In the genomic region with DNA sequence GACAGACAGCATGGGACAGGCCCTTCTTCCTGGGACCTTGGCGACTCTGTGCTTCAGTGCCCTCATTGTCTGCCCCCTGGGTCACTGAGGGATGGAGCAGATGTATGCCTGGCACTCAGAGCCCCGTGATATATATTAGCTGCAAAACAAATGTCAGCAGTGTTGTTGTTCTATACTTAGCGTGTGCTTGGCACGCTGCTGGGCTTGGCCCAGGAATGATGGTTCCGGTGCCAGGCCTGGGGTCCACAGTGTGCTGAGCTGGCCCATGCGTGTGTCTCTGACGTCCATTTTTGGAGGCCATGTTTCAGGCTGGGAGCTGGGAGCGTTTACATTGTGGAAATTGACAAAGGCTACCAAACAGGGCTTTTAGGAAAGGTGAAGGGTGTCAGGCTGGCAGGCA, we compare ENCODE assay signal across 23 mouse cellular contexts. TPM values are rescaled to one million over a fixed set of nuclear protein-coding genes. Genes with fewer than 3 reads are reported as not detected.
DNase-seq lines count a peak whose midpoint lies in the region; ATAC-seq lines count a peak whose summit lies in the region.
"Had no signal": no experiment of that assay in that cellular context is flagged by ENCODE, and none has a peak within 500 bp of the region (broad histone marks: within the 10 kb centered on the region; RNA-seq: fewer than 3 reads in every experiment).

No protein-coding gene starts in this region.

- peaks cover 5% of the 10 kb centered on the region; the same call in 1 of the 2 replicates for H3K4me1 ChIP-seq in forebrain, embryonic 11.5 days (replicated peaks; ENCODE audit: control insufficient read depth, insufficient read depth, low read length)
- peaks cover 25% of the 10 kb centered on the region for H3K4me1 ChIP-seq in forebrain, embryonic 13.5 days
- peaks cover 5% of the 10 kb centered on the region; the same call in 1 of the 2 replicates for H3K4me1 ChIP-seq in hindbrain, embryonic 11.5 days (replicated peaks; ENCODE audit: control insufficient read depth, insufficient read depth, low read length)

- no peak overlapping the region for H3K9ac ChIP-seq in forebrain, embryonic 11.5 days (ENCODE audit: low read length)
- H3K9ac ChIP-seq in forebrain, embryonic 13.5 days: no peak overlapping the region
- H3K9ac ChIP-seq in hindbrain, embryonic 11.5 days (ENCODE audit: low read depth, low read length): no peak overlapping the region
- H3K9ac ChIP-seq: forebrain, embryonic 15.5 days; heart, embryonic 13.5 days; hindbrain, embryonic 14.5 days; limb, embryonic 12.5 days; liver, postnatal 0 days had no signal

- H3K9me3 ChIP-seq in forebrain, embryonic 11.5 days (ENCODE audit: control insufficient read depth, low read length): no peaks in the 10 kb centered on the region
- H3K9me3 ChIP-seq in forebrain, embryonic 13.5 days (replicated peaks): no peaks in the 10 kb centered on the region
- H3K9me3 ChIP-seq in hindbrain, embryonic 11.5 days (ENCODE audit: control insufficient read depth, low read length): no peaks in the 10 kb centered on the region
- H3K9me3 ChIP-seq: forebrain, embryonic 15.5 days; heart, embryonic 13.5 days; limb, embryonic 12.5 days had no signal

- peaks cover 38% of the 10 kb centered on the region for H3K27me3 ChIP-seq in forebrain, embryonic 11.5 days (ENCODE audit: control insufficient read depth, insufficient read depth, low read length)
- H3K27me3 ChIP-seq in forebrain, embryonic 13.5 days: peaks cover 54% of the 10 kb centered on the region
- H3K27me3 ChIP-seq in hindbrain, embryonic 11.5 days (ENCODE audit: control insufficient read depth, insufficient read depth, low read length): peaks cover 37% of the 10 kb centered on the region

- no peak overlapping the region for H3K4me2 ChIP-seq in forebrain, embryonic 11.5 days (ENCODE audit: low read depth, low read length, severe bottlenecking)
- H3K4me2 ChIP-seq in forebrain, embryonic 13.5 days: no peak overlapping the region
- no peak overlapping the region for H3K4me2 ChIP-seq in hindbrain, embryonic 11.5 days (replicated peaks; ENCODE audit: low read depth, low read length)
- H3K4me2 ChIP-seq: forebrain, embryonic 15.5 days; heart, embryonic 13.5 days; hindbrain, embryonic 14.5 days; limb, embryonic 12.5 days; liver, embryonic 11.5 days had no signal

- no peak overlapping the region for H3K4me3 ChIP-seq in forebrain, embryonic 11.5 days (ENCODE audit: low read depth, low read length)
- H3K4me3 ChIP-seq in forebrain, embryonic 13.5 days: no peak overlapping the region
- no peak overlapping the region for H3K4me3 ChIP-seq in hindbrain, embryonic 11.5 days (ENCODE audit: low read depth, low read length)
- H3K4me3 ChIP-seq: forebrain, embryonic 15.5 days; heart, embryonic 13.5 days; limb, embryonic 12.5 days had no signal

- no peaks in the 10 kb centered on the region for H3K36me3 ChIP-seq in forebrain, embryonic 11.5 days (ENCODE audit: control insufficient read depth, insufficient read depth, low read length)
- no peaks in the 10 kb centered on the region for H3K36me3 ChIP-seq in forebrain, embryonic 13.5 days (ENCODE audit: poor library complexity, severe bottlenecking)
- H3K36me3 ChIP-seq in hindbrain, embryonic 11.5 days (ENCODE audit: control insufficient read depth, insufficient read depth, low read length): no peaks in the 10 kb centered on the region
- H3K36me3 ChIP-seq: forebrain, embryonic 15.5 days; heart, embryonic 13.5 days; limb, embryonic 12.5 days had no signal

- DNase-seq in forebrain, embryonic 11.5 days (ENCODE audit: low spot score): peak; percentile 30
- peak; percentile 34 for DNase-seq in testis, postnatal 10 days (ENCODE audit: low spot score)
- DNase-seq in testis, postnatal 14 days (ENCODE audit: low spot score): no peak
- peak; percentile 84 to 90 for DNase-seq in cerebellum, postnatal 10 days
- DNase-seq in kidney, postnatal 10 days: no peak
- no peak for DNase-seq in hindbrain, embryonic 11.5 days (ENCODE audit: low spot score)
- DNase-seq: adrenal gland, adult 8-10 months; embryo, embryonic 11 days; gastrocnemius, postnatal 10 days; kidney, adult 18-20 months; liver, postnatal 0 days; right cerebral cortex, postnatal 4 days had no signal

- ATAC-seq in forebrain, embryonic 11.5 days (replicated peaks; ENCODE audit: low FRiP score): no peak
- no peak for ATAC-seq in forebrain, embryonic 13.5 days
- no peak for ATAC-seq in hindbrain, embryonic 11.5 days (ENCODE audit: low FRiP score)
- ATAC-seq: CD4-positive, CD25-positive, alpha-beta regulatory T cell, adult 4 months; forebrain, embryonic 15.5 days; inflammation-experienced regulatory T-cells, adult 6 months; liver, postnatal 0 days; lung, postnatal 0 days; midbrain, embryonic 16.5 days had no signal

- WGBS in forebrain, embryonic 11.5 days: 89% methylated on average over 8 of the region's 8 CpGs
- 87% methylated on average over 8 of the region's 8 CpGs for WGBS in forebrain, embryonic 13.5 days
- 88% methylated on average over 8 of the region's 8 CpGs for WGBS in hindbrain, embryonic 11.5 days

- no peak overlapping the region for H3K27ac ChIP-seq in forebrain, embryonic 11.5 days (ENCODE audit: low read depth, low read length)
- no peak overlapping the region for H3K27ac ChIP-seq in forebrain, embryonic 13.5 days
- H3K27ac ChIP-seq in hindbrain, embryonic 11.5 days (ENCODE audit: low read depth, low read length): no peak overlapping the region
- H3K27ac ChIP-seq: forebrain, embryonic 15.5 days; heart, embryonic 13.5 days; hindbrain, embryonic 14.5 days; limb, embryonic 12.5 days; macrophage had no signal

RNA-seq across cellular contexts. Expression of a gene that starts 3.1 kb away (rescaled TPM):
- not detected in 2 replicates for polyA plus RNA-seq in forebrain, embryonic 11.5 days (2014; fragmentation: Nextera tagmentation; extraction: Ambion mirVana)
- polyA plus RNA-seq in forebrain, embryonic 13.5 days (2015; fragmentation: Nextera tagmentation; extraction: Ambion mirVana): 0.18 and 0.31 TPM in 2 replicates
- polyA plus RNA-seq in hindbrain, embryonic 11.5 days (2014; fragmentation: Nextera tagmentation; extraction: Ambion mirVana): 0.19 and 0.32 TPM in 2 replicates
- polyA plus RNA-seq: CD4-positive, CD25-positive, alpha-beta regulatory T cell, adult 4 months had no signal

Comparison
In these comparisons a context has a peak if more than half of its experiments do, and no peak if none do; other contexts are left out.
1. DNase-seq: peak in forebrain, embryonic 11.5 days (single experiment), testis, postnatal 10 days (single experiment) and cerebellum, postnatal 10 days (2 of 2); none in testis, postnatal 14 days (single experiment), kidney, postnatal 10 days (single experiment) and hindbrain, embryonic 11.5 days (single experiment).